Mouse (Mus musculus) bone marrow macrophage, adult 2 months (primary cell): ENCODE data around the gene Pds5a.
"Not testable (repeated sequence)": the region's sequence is repeated elsewhere in the genome, so short reads cannot be mapped to it uniquely, and the experiment has no call there.

Source experiments
- CTCF ChIP-seq: IDR thresholded peaks from 2 replicates; pipeline ENCODE4 v1.5.1; 2012; ENCODE audit warnings: low read depth, mild to moderate bottlenecking, low read length, moderate library complexity
- POLR2A ChIP-seq: IDR thresholded peaks from 2 replicates; pipeline ENCODE4 v1.6.1; 2012; ENCODE audit warnings: mild to moderate bottlenecking, low read depth, low read length, borderline replicate concordance

- TF ChIP-seq POLR2A, CTCF: not testable (repeated sequence)
Measured at GRCm38 (mm10) chr5:65694076-65694475, 4.0 kb downstream of the Pds5a start.
